Mouse (Mus musculus) testis, adult 2 months (tissue): Measurements from ENCODE around the gene Cfap74. TPM values are rescaled to one million over a fixed set of nuclear protein-coding genes. Genes with fewer than 3 reads are reported as not detected.

Source experiments
- H3K27ac ChIP-seq: fragments of 200-500 bp; 2 replicates; pipeline ENCODE4 v1.5.1; 2012; ENCODE audit warnings: low read depth, low read length; ENCODE audit not compliant: control insufficient read depth, insufficient read depth
- H3K27me3 ChIP-seq: fragments of 200-500 bp; 2 replicates; pipeline ENCODE4 v1.6.1; 2012; ENCODE audit warnings: mild to moderate bottlenecking, low read length, moderate library complexity; ENCODE audit not compliant: control insufficient read depth, insufficient read depth
- H3K36me3 ChIP-seq: fragments of 200-500 bp; 2 replicates; pipeline ENCODE4 v1.6.1; 2012; ENCODE audit warnings: mild to moderate bottlenecking, low read length; ENCODE audit not compliant: control insufficient read depth, insufficient read depth
- H3K4me1 ChIP-seq: fragments of 200-500 bp; 2 replicates; pipeline ENCODE4 v1.6.1; 2012; ENCODE audit warnings: low read length; ENCODE audit not compliant: control insufficient read depth, insufficient read depth
- H3K4me3 ChIP-seq: fragments of 200-500 bp; 2 replicates; pipeline ENCODE4 v1.5.1; 2012; ENCODE audit warnings: low read depth, mild to moderate bottlenecking, low read length, moderate library complexity, mixed read lengths; ENCODE audit not compliant: control insufficient read depth
- CTCF ChIP-seq: fragments of 200-500 bp; IDR thresholded peaks from 2 replicates; pipeline ENCODE4 v1.5.1; 2012; ENCODE audit warnings: low read depth, mild to moderate bottlenecking, inconsistent platforms, low read length, moderate library complexity; ENCODE audit not compliant: control insufficient read depth, insufficient read depth, insufficient replicate concordance
- POLR2A ChIP-seq: fragments of 200-500 bp; IDR thresholded peaks from 2 replicates; pipeline ENCODE4 v1.6.1; 2012; ENCODE audit warnings: low read depth, mild to moderate bottlenecking, inconsistent platforms, low read length, moderate library complexity; ENCODE audit not compliant: control insufficient read depth
- polyA plus RNA-seq: library from polyadenylated mRNA; depleted of rRNA; stranded (reverse); fragments of >200 nt; gene quantifications from 2 replicates; pipeline ENCODE4 v1.2.3, GENCODE M21; 2012

The Cfap74 gene
- polyA plus RNA-seq, 1 experiment = 79.6 TPM

DNA sequence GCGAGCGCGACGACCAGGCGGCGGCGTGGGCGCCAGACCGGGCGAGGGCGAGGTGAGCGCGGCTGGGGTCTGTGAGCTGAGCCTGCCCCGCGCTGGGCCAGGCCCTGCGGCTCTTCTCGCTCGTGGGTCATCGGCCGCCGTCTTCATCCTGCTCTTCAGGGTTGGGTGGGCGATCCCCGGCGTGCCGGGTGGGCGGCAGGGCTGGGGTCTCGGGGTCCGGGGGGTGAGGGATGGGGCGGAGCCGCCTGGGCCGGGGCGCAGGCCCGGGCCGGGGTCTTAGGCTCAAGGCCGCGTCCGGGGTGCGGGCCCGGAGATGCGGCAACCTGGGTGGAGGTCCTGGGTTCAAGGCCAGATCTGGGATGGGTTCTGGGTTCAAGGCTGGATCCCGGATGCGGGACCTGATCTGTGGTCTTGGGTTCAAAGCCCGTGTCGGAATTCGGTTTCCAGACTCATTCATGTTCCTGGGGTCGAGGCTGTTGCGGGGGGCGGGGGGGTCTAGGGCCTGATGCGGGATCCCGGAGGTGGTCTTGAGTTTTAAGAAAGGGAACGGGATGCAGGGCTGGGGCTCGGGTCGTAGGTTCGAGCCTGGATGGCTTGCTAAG, 82.6 kb downstream of the Cfap74 start:
- Histone ChIP-seq H3K4me1 (peaks cover 7% of the 10 kb centered on the region), H3K27me3 (no peaks in the 10 kb centered on the region), H3K27ac (peak overlapping the region; percentile 79), H3K4me3 (peak overlapping the region; percentile 97), H3K36me3 (no peaks in the 10 kb centered on the region)
- TF ChIP-seq POLR2A = no peak
- no peak for TF ChIP-seq CTCF

DNA sequence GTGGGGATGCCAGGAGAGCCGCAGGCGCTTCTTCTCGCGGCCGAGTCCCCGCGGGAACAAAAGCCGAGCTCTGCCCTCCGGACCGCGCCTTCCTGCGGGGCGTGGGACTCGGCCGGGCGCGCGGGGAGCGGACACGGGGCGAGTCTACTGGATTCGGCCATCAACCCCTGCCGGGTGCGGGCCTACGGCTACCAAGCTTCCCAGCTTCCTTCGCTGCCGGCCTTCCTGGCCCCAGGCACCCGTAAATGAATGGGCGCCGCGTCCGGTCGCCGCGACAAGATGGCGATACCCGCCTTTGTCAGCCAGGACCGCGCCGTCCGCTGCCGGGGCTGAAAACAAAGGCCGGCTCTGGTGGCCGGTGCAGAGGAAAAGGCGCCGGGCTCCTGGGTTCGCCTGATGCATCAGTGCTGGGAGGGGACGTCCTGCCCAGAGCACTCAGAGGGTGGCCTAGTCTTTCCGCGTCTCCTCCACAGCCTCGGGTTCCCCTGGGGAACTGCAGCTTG, 83.2 kb downstream of the Cfap74 start:
- TF ChIP-seq CTCF = no peak
- no peak; the same call in 1 of the 2 replicates for TF ChIP-seq POLR2A
- H3K36me3 ChIP-seq = no peaks in the 10 kb centered on the region
- peaks cover 7% of the 10 kb centered on the region for H3K4me1 ChIP-seq

DNA sequence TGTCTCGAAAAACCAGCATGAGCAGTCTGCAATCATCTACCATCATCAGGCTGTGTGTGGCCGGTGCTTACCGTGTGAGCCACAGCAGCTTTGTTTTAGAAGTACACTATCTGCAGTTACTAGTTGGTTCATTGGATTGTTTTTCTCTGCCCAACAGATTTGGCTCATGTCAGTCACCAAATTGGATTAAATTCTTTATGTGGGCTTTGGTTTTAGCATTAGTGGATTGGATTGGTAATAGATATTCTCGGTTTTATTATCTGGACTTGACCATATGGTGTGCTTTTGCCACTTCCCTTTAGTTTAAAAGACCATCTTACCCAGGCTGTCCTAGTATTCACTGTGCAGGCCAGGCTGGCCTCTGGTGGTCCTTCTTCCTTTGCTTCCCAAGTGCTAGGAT, 85.9 kb downstream of the Cfap74 start:
- no peak overlapping the region for H3K4me3 ChIP-seq

More for the DNA sequence above, 83.2 kb downstream of the Cfap74 start:
- Histone ChIP-seq H3K4me3 (peak overlapping the region; percentile 97), H3K27me3 (no peaks in the 10 kb centered on the region), H3K27ac (peak overlapping the region; percentile 79)

DNA sequence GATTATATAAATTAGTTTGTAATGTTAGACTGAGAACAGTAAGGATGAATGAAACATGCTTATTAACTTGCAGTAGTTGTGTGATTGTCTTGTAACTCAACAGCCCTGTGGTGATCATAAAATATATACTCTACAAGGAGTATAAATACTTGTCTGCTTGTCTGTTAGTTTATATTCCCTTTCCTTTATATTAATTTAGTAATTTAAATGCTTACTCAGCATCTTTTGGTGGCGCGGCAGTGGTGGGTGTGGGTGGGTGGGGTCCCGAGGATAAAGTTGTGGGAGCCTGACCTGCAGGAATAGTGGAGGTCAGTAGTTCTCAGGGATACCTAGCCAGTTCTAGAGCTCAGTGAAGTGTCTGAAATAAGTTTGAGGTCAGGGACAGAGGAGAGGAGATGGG, 89.0 kb downstream of the Cfap74 start:
- TF ChIP-seq POLR2A (no peak), CTCF (no peak)
- Histone ChIP-seq H3K36me3 (no peaks in the 10 kb centered on the region), H3K4me1 (peaks cover 2% of the 10 kb centered on the region), H3K27me3 (no peaks in the 10 kb centered on the region), H3K27ac (no peak overlapping the region), H3K4me3 (no peak overlapping the region)

More for the DNA sequence above, 85.9 kb downstream of the Cfap74 start:
- H3K27me3 ChIP-seq = no peaks in the 10 kb centered on the region
- H3K27ac ChIP-seq = no peak overlapping the region
- H3K4me1 ChIP-seq = peaks cover 5% of the 10 kb centered on the region
- TF ChIP-seq POLR2A (no peak), CTCF (no peak)
- H3K36me3 ChIP-seq = no peaks in the 10 kb centered on the region

DNA sequence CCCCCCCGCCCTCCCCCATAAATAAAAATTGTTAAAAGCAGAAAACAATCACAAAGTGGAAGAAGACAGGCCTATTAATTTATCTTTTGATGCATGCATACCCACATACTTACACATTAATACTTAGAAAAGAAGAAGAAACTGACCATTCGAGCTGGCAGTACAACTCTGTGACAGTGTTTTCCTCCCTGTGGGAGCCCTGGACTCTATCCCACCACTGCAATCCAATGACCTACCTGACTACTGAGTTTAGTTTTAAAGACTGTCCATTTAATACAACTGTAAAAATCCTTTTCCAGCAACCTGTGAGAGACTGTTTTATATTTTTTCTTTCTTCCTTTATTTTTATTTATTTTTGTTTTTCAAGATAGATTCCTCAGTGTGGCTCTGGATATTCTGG, 92.1 kb downstream of the Cfap74 start:
- Histone ChIP-seq H3K4me3 (no peak overlapping the region), H3K4me1 (peaks cover 8% of the 10 kb centered on the region), H3K27ac (no peak overlapping the region), H3K27me3 (no peaks in the 10 kb centered on the region), H3K36me3 (no peaks in the 10 kb centered on the region)
- TF ChIP-seq POLR2A (no peak), CTCF (no peak)

DNA sequence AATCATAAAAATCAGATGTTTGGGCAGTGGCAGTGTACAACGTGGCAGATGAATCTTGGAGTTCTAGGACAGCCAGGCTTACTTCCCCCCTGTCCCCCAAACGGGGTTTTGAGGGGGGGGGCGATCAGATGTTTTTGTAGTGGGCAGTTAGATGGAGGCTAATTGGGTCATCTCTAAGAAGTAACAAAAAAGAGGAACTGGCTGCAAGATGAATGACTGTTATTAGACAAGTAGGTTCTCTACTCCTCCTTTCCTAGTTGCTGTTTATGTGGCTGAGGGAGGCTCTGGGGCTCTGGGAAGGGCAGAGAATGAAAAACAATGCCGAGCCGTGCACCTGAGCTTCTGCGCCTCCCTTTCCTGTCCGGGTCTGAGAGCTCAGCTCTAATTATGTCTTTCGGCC, 96.1 kb downstream of the Cfap74 start:
- Histone ChIP-seq H3K4me3 (no peak overlapping the region), H3K27ac (no peak overlapping the region), H3K27me3 (no peaks in the 10 kb centered on the region), H3K36me3 (no peaks in the 10 kb centered on the region), H3K4me1 (peaks cover 8% of the 10 kb centered on the region)
- TF ChIP-seq CTCF = no peak
- TF ChIP-seq POLR2A = no peak

DNA sequence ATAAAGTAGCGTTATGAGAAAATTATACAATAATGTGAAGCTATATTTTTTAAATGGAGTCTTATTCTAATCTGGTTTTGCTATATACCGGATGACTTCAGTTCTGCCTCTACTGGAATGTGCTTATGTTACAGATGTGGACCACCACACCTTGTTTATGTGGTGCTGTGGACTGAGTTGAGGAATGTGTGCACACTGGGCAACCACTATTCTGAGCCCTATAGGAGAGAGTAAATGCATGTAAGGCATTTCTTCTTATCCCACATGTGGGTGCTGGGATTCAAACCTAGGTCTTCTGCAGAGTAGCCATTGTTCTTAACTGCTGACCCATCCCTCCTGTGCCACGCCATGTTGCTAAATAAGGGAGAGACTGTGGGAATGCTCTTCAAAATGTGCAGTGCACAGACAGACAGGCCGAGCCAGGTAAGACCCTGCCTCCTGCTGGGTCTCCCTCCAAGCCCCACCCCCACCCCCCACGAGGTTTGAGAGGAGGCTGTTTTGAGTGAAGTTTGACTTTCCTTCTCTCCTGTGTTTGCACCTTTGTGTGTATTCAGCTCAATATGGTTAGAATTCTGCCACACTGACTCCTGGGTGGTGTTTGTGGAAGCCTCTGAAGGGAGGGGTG, 96.8 kb downstream of the Cfap74 start:
- no peak for TF ChIP-seq POLR2A
- no peak for TF ChIP-seq CTCF
- Histone ChIP-seq H3K4me1 (peaks cover 8% of the 10 kb centered on the region), H3K36me3 (no peaks in the 10 kb centered on the region), H3K27me3 (no peaks in the 10 kb centered on the region), H3K27ac (no peak overlapping the region), H3K4me3 (no peak overlapping the region)

DNA sequence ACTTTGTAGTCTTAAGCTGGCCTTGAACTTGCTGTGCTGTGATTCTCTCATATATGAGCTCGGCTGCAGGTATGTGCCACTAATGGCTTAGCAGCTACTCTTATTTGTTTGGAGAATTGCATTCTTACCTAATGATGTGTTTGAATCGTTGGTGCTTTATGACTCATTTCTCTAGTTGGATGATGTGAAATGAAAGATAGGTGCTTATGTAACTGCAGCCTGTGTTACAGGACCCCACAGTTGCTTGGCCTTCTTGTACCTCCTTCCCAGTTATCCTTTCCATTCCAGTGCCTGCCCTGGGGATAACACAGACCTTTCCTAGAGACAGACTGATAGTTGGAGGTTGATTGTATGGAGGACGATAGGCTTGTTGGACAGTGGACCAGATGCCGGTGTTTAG, 99.6 kb downstream of the Cfap74 start:
- Histone ChIP-seq H3K36me3 (no peaks in the 10 kb centered on the region), H3K27ac (no peak overlapping the region), H3K4me3 (no peak overlapping the region), H3K27me3 (no peaks in the 10 kb centered on the region), H3K4me1 (peaks cover 8% of the 10 kb centered on the region)
- TF ChIP-seq POLR2A (no peak), CTCF (no peak)
